Mouse (Mus musculus) neural tube, embryonic 13.5 days (tissue): ENCODE results near the gene Kiz. TPM values are rescaled to one million over a fixed set of nuclear protein-coding genes. Genes with fewer than 3 reads are reported as not detected.

Experiments
- ATAC-seq: fragments of 200-750 bp; cut with Nextera tagmentation; 2 replicates; pipeline ENCODE4 v1.8.0; 2017; ENCODE audit warnings: low read depth, mild to moderate bottlenecking, moderate TSS enrichment, moderate library complexity
- H3K27ac ChIP-seq: fragments of 300-500 bp; sonication (generic); replicated peaks from 2 replicates; pipeline ENCODE4 v1.5.1; 2015; ENCODE audit warnings: moderate library complexity, mild to moderate bottlenecking, inconsistent platforms
- H3K27me3 ChIP-seq: fragments of 300-500 bp; sonication (generic); 2 replicates; pipeline ENCODE4 v1.6.1; 2015; ENCODE audit warnings: mild to moderate bottlenecking, inconsistent platforms
- H3K36me3 ChIP-seq: fragments of 300-500 bp; sonication (generic); 2 replicates; pipeline ENCODE4 v1.6.1; 2015; ENCODE audit warnings: mild to moderate bottlenecking, inconsistent platforms
- H3K4me1 ChIP-seq: fragments of 300-500 bp; sonication (generic); replicated peaks from 2 replicates; pipeline ENCODE4 v1.6.1; 2015; ENCODE audit warnings: inconsistent platforms
- H3K4me2 ChIP-seq: fragments of 300-500 bp; sonication (generic); 2 replicates; pipeline ENCODE4 v1.6.1; 2015; ENCODE audit warnings: inconsistent platforms, mild to moderate bottlenecking, moderate library complexity
- H3K4me3 ChIP-seq: fragments of 300-500 bp; sonication (generic); 2 replicates; pipeline ENCODE4 v1.5.1; 2015; ENCODE audit warnings: mild to moderate bottlenecking, inconsistent platforms
- H3K9ac ChIP-seq: fragments of 300-500 bp; sonication (generic); 2 replicates; pipeline ENCODE4 v1.6.1; 2015; ENCODE audit warnings: moderate library complexity, mild to moderate bottlenecking, inconsistent platforms
- H3K9me3 ChIP-seq: fragments of 300-500 bp; sonication (generic); 2 replicates; pipeline ENCODE4 v1.6.1; 2016; ENCODE audit warnings: inconsistent platforms
- WGBS: fragments of 180-500 bp; shearing (Covaris S2); methylation state at CpG from one replicate; pipeline ENCODE4 v1.1.7; 2015; 5-methylcytosine and 5-hydroxymethylcytosine counted together
- polyA plus RNA-seq: library from polyadenylated mRNA; unstranded; fragments of >200 nt; fragmentation: Nextera tagmentation; extraction: Ambion mirVana; gene quantifications from 2 replicates; pipeline ENCODE4 v1.2.1, GENCODE M21; 2015

Gene Kiz
- polyA plus RNA-seq, 1 experiment from 2014 or later = 36.4 TPM

- no peak for ATAC-seq
- Histone ChIP-seq H3K27me3 (no peaks in the 10 kb centered on the region), H3K4me2 (no peak overlapping the region), H3K4me1 (peaks cover 9% of the 10 kb centered on the region), H3K27ac (no peak overlapping the region), H3K36me3 (no peaks in the 10 kb centered on the region), H3K9me3 (no peaks in the 10 kb centered on the region), H3K4me3 (no peak overlapping the region), H3K9ac (no peak overlapping the region)
- WGBS = 92% methylated on average over 2 of the region's 2 CpGs
Measured at GRCm38 (mm10) chr2:147007265-147007664, 151.6 kb downstream of the Kiz start.

- H3K4me3 ChIP-seq = no peak overlapping the region
- H3K9me3 ChIP-seq = no peaks in the 10 kb centered on the region
- no peak overlapping the region for H3K4me2 ChIP-seq
- no peak overlapping the region for H3K9ac ChIP-seq
- no peaks in the 10 kb centered on the region for H3K27me3 ChIP-seq
- H3K4me1 ChIP-seq = peaks cover 13% of the 10 kb centered on the region
- H3K27ac ChIP-seq = no peak overlapping the region
- H3K36me3 ChIP-seq = no peaks in the 10 kb centered on the region
- ATAC-seq = no peak
Measured at GRCm38 (mm10) chr2:147009084-147009483, 153.4 kb downstream of the Kiz start.

- no peaks in the 10 kb centered on the region for H3K27me3 ChIP-seq
- no peak overlapping the region for H3K4me3 ChIP-seq
- ATAC-seq = no peak
- H3K9ac ChIP-seq = no peak overlapping the region
- H3K27ac ChIP-seq = no peak overlapping the region
- no peaks in the 10 kb centered on the region for H3K9me3 ChIP-seq
- peaks cover 23% of the 10 kb centered on the region for H3K4me1 ChIP-seq
- no peaks in the 10 kb centered on the region for H3K36me3 ChIP-seq
- 93% methylated on average over 4 of the region's 4 CpGs for WGBS
- no peak overlapping the region for H3K4me2 ChIP-seq
Measured at GRCm38 (mm10) chr2:147010141-147010540, 154.5 kb downstream of the Kiz start.

- peaks cover 30% of the 10 kb centered on the region for H3K4me1 ChIP-seq
- no peak overlapping the region for H3K4me3 ChIP-seq
- no peak overlapping the region for H3K4me2 ChIP-seq
- 94% methylated on average over 9 of the region's 9 CpGs for WGBS
- no peaks in the 10 kb centered on the region for H3K36me3 ChIP-seq
- H3K9ac ChIP-seq = no peak overlapping the region
- no peaks in the 10 kb centered on the region for H3K27me3 ChIP-seq
- no peak overlapping the region for H3K27ac ChIP-seq
- H3K9me3 ChIP-seq = no peaks in the 10 kb centered on the region
- ATAC-seq = no peak
Measured at GRCm38 (mm10) chr2:147010952-147011351, 155.3 kb downstream of the Kiz start.

- H3K27me3 ChIP-seq = no peaks in the 10 kb centered on the region
- H3K36me3 ChIP-seq = no peaks in the 10 kb centered on the region
- H3K9me3 ChIP-seq = no peaks in the 10 kb centered on the region
- no peak for ATAC-seq
- H3K4me3 ChIP-seq = peak overlapping the region; percentile 73
- peak overlapping the region; percentile 73 for H3K4me2 ChIP-seq
- H3K27ac ChIP-seq = peak overlapping the region; percentile 97; the same call in 1 of the 2 replicates
- peak overlapping the region; percentile 80 for H3K9ac ChIP-seq
- H3K4me1 ChIP-seq = peaks cover 30% of the 10 kb centered on the region
- 67% methylated on average over 3 of the region's 3 CpGs for WGBS
Measured at GRCm38 (mm10) chr2:147011474-147012140, 155.9 kb downstream of the Kiz start.

- ATAC-seq = 0 out of 2 replicates have a peak, but pooled peaks have one; percentile 3
Measured at GRCm38 (mm10) chr2:147012141-147012622, 156.5 kb downstream of the Kiz start.

GRCm38 (mm10) chr2:147012623-147013184, 157.0 kb downstream of the Kiz start, which contains the start of gene Xrn2:
Gene Xrn2 (plus strand): TSS chr2:147012996.
- Histone ChIP-seq H3K36me3 (no peaks in the 10 kb centered on the region), H3K4me3 (peak within 1 kb of the TSS; percentile 73), H3K27ac (peak within 1 kb of the TSS; percentile 97), H3K9ac (peak within 1 kb of the TSS; percentile 80), H3K9me3 (no peaks in the 10 kb centered on the region), H3K27me3 (no peaks in the 10 kb centered on the region), H3K4me2 (peak within 1 kb of the TSS; percentile 73), H3K4me1 (peaks cover 30% of the 10 kb centered on the region)
- under 1% methylated on average over 37 of the region's 37 CpGs for WGBS
- peak; percentile 98 for ATAC-seq

More at GRCm38 (mm10) chr2:147012141-147012622, 156.5 kb downstream of the Kiz start:
- Histone ChIP-seq H3K9me3 (no peaks in the 10 kb centered on the region), H3K27ac (peak overlapping the region; percentile 97), H3K36me3 (no peaks in the 10 kb centered on the region), H3K4me2 (peak overlapping the region; percentile 73), H3K4me3 (peak overlapping the region; percentile 73), H3K27me3 (no peaks in the 10 kb centered on the region), H3K9ac (peak overlapping the region; percentile 80), H3K4me1 (peaks cover 30% of the 10 kb centered on the region)
- 53% methylated on average over 7 of the region's 7 CpGs for WGBS

- WGBS = under 1% methylated on average over 41 of the region's 59 CpGs
- H3K4me3 ChIP-seq = peak overlapping the region; percentile 73
- H3K27ac ChIP-seq = peak overlapping the region; percentile 97
- H3K4me2 ChIP-seq = peak overlapping the region; percentile 73
- peak; percentile 95 for ATAC-seq
- peak overlapping the region; percentile 80 for H3K9ac ChIP-seq
- no peaks in the 10 kb centered on the region for H3K27me3 ChIP-seq
- H3K36me3 ChIP-seq = no peaks in the 10 kb centered on the region
- H3K9me3 ChIP-seq = no peaks in the 10 kb centered on the region
- peaks cover 30% of the 10 kb centered on the region for H3K4me1 ChIP-seq
Measured at GRCm38 (mm10) chr2:147013194-147013969, 157.7 kb downstream of the Kiz start.

- Histone ChIP-seq H3K9ac (peak overlapping the region; percentile 80), H3K4me1 (peaks cover 30% of the 10 kb centered on the region), H3K36me3 (no peaks in the 10 kb centered on the region), H3K27ac (peak overlapping the region; percentile 97), H3K4me3 (peak overlapping the region; percentile 73), H3K4me2 (peak overlapping the region; percentile 73), H3K9me3 (no peaks in the 10 kb centered on the region), H3K27me3 (no peaks in the 10 kb centered on the region)
- 32% methylated on average over 15 of the region's 15 CpGs for WGBS
- ATAC-seq = no peak
Measured at GRCm38 (mm10) chr2:147014101-147014886, 158.6 kb downstream of the Kiz start.
